Mouse (Mus musculus): Measurements from ENCODE around the gene Glipr1l2.

The Glipr1l2 gene

GRCm38 (mm10) chr10:112132194-112132593, 49.0 kb downstream of the Glipr1l2 start:
- H3K4me3 ChIP-seq (replicated peaks; ENCODE audit: low read length), result no peak overlapping the region
- no peaks in the 10 kb centered on the region for H3K9me3 ChIP-seq (ENCODE audit: low read length)
- H3K4me1 ChIP-seq (replicated peaks; ENCODE audit: low read depth, low read length), result no peaks in the 10 kb centered on the region
- TF ChIP-seq POU5F1 (IDR thresholded peaks at IDR 0.05; ENCODE audit: borderline replicate concordance, low read length) (no peak), NANOG (IDR thresholded peaks at IDR 0.05; ENCODE audit: borderline replicate concordance, low read length) (no peak), CTCF (conservative IDR thresholded peaks at IDR 0.05; ENCODE audit: low read length) (no peak)
- no peaks in the 10 kb centered on the region for H3K36me3 ChIP-seq (ENCODE audit: insufficient read depth, low read length)
- no peaks in the 10 kb centered on the region for H3K27me3 ChIP-seq (ENCODE audit: insufficient read depth, low read length)

DNA sequence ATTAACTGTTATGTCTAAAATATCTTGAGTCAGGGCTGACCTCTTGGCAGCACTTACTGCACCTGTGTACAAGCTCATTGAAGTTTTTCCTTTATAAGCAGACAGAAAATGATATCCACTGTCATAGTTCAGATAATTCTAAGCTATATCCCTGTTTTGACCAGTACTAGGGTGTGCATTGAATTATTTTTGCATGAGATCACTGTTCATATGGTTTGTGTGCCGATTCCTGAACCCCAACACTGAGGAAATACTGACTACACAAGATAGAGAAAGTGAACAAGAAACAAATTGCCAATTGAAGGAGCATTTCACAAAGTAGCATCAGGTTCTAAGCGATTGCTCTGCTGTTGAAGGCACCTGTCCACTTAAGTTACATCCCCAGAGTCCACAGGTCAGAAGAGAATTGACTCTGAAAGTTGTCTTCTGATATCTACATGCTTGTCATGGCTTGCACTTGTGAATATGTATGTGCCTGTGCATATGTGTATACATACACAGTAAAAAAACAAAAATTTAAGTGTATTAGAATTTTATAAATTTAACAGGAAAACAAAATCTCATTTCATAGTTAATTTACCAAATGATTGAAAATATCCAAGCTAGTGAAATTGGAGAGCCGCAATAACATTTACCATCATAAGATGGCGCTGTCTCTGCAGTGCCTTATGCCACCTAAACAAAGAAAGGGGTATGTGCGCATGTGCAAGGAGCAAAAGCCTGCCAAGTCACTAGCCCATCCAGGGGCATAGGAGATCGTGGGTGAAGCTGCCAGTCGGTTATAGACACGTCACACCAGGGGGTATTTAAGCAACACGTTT, 55.1 kb downstream of the Glipr1l2 start:
- Histone ChIP-seq H3K36me3 (ENCODE audit: insufficient read depth, low read length) (no peaks in the 10 kb centered on the region), H3K9me3 (ENCODE audit: low read length) (no peaks in the 10 kb centered on the region), H3K4me3 (replicated peaks; ENCODE audit: low read length) (no peak overlapping the region), H3K27me3 (ENCODE audit: insufficient read depth, low read length) (no peaks in the 10 kb centered on the region), H3K4me1 (replicated peaks; ENCODE audit: low read depth, low read length) (no peaks in the 10 kb centered on the region)
- TF ChIP-seq POU5F1 (IDR thresholded peaks at IDR 0.05; ENCODE audit: borderline replicate concordance, low read length) (no peak), CTCF (conservative IDR thresholded peaks at IDR 0.05; ENCODE audit: low read length) (peak; percentile 79)

DNA sequence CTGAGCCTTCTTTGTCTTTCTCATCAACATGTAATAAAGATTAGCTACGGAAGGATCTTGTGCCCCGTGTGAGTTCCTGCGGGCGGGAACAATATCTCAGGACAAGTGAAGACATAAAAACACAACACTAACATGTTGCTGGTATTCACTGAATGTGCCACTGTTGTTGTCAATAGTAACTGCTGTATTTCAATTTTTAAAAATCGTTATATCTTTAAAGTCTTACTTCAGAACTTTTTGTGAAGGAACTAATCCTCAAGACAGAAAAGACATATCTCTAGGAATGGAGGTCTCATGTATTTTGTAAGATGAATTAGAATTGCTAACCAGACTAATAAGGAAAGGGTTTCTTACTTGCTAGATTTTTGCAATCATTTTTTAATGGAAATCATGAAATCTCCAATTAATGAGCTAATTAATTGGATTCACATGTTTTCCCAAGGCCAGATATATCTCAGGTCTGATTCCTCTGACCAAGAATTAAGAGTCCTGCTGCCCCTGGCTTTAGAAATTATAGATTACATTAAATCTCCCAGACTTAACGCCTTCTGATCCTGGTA, 55.8 kb downstream of the Glipr1l2 start:
- no peaks in the 10 kb centered on the region for H3K9me3 ChIP-seq (ENCODE audit: low read length)
- no peak for TF ChIP-seq NANOG (IDR thresholded peaks at IDR 0.05; ENCODE audit: borderline replicate concordance, low read length)
- TF ChIP-seq POU5F1 (IDR thresholded peaks at IDR 0.05; ENCODE audit: borderline replicate concordance, low read length), result no peak
- no peak for TF ChIP-seq CTCF (conservative IDR thresholded peaks at IDR 0.05; ENCODE audit: low read length)
- H3K27me3 ChIP-seq (ENCODE audit: insufficient read depth, low read length), result no peaks in the 10 kb centered on the region
- H3K4me3 ChIP-seq (replicated peaks; ENCODE audit: low read length), result no peak overlapping the region
- H3K4me1 ChIP-seq (replicated peaks; ENCODE audit: low read depth, low read length), result no peaks in the 10 kb centered on the region
- H3K36me3 ChIP-seq (ENCODE audit: insufficient read depth, low read length), result no peaks in the 10 kb centered on the region

GRCm38 (mm10) chr10:112139834-112140233, 56.7 kb downstream of the Glipr1l2 start:
- Histone ChIP-seq H3K4me3 (replicated peaks; ENCODE audit: low read length) (no peak overlapping the region), H3K27me3 (ENCODE audit: insufficient read depth, low read length) (no peaks in the 10 kb centered on the region), H3K4me1 (replicated peaks; ENCODE audit: low read depth, low read length) (no peaks in the 10 kb centered on the region), H3K36me3 (ENCODE audit: insufficient read depth, low read length) (no peaks in the 10 kb centered on the region), H3K9me3 (ENCODE audit: low read length) (no peaks in the 10 kb centered on the region)
- no peak for TF ChIP-seq POU5F1 (IDR thresholded peaks at IDR 0.05; ENCODE audit: borderline replicate concordance, low read length)
- no peak for TF ChIP-seq CTCF (conservative IDR thresholded peaks at IDR 0.05; ENCODE audit: low read length)
- TF ChIP-seq NANOG (IDR thresholded peaks at IDR 0.05; ENCODE audit: borderline replicate concordance, low read length), result no peak

All from E14TG2a.4 (cell line).